Mouse (Mus musculus): ENCODE measurements around the gene 2310079G19Rik.

DNA sequence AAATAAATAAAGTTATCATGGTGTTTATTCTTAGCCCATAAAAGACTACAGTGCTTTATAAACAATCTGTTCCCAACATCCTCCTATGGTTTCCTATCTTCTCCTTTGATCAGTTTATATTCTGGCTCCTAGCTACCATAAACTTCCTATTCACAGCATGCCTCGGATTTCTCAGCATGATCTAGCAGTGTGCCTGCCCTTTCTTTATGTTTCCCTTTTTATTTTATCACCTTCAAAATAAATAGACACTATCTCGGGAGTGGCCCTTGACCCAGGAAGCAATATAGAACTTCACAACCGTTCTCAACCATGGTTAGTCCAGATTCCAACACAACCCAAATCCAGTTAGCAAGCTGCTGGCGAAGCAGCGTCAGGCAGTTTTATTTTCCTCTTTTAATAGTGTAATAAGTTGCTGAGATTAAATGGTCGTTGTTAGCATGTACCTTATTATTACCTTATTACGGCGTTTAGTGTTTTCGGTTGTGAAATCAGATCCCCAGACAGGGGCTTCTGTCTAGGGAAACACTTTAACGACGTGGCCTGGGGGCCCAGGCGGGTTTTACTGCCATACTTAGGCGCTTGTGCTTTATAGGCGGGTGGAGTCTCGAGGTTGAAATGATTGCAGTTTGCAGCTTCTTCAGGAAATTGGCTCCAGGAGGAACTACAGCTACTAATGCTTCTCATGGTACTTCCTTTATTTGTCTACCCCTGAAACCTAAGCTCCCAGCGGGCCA, 27.8 kb downstream of the 2310079G19Rik start:
- TF ChIP-seq POLR2A (IDR thresholded peaks at IDR 0.05; ENCODE audit: insufficient read depth, low read depth, low read length) (no peak), CTCF (IDR thresholded peaks at IDR 0.05) (no peak), EP300 (IDR thresholded peaks at IDR 0.05; ENCODE audit: insufficient read depth, low read depth, low read length) (no peak)
